Mouse (Mus musculus) spleen, adult 2 months (tissue): ENCODE data around the gene Speer4b. TPM values are rescaled to one million over a fixed set of nuclear protein-coding genes. Genes with fewer than 3 reads are reported as not detected.
"Not testable (repeated sequence)": the region's sequence is repeated elsewhere in the genome, so short reads cannot be mapped to it uniquely, and the experiment has no call there.

Experiments
- DNase-seq, 2 experiments: peaks; one replicate each; pipeline versions ENCODE4 v3.0.0 to v3.0.0-alpha.2; 2012 to 2021; ENCODE audit warnings: low spot score in 2 of 2, low read depth in 1 of 2
- H3K27ac ChIP-seq: fragments of 200-500 bp; 2 replicates; pipeline ENCODE4 v1.5.1; 2012; ENCODE audit warnings: low read length, inconsistent platforms; ENCODE audit not compliant: insufficient read depth
- H3K27me3 ChIP-seq: fragments of 200-500 bp; 2 replicates; pipeline ENCODE4 v1.6.1; 2012; ENCODE audit warnings: mild to moderate bottlenecking, moderate library complexity, low read length, inconsistent platforms; ENCODE audit not compliant: control insufficient read depth, insufficient read depth
- H3K36me3 ChIP-seq: fragments of 200-500 bp; 2 replicates; pipeline ENCODE4 v1.6.1; 2012; ENCODE audit warnings: mild to moderate bottlenecking, low read length, inconsistent platforms; ENCODE audit not compliant: control insufficient read depth, insufficient read depth
- H3K4me1 ChIP-seq: fragments of 200-500 bp; 2 replicates; pipeline ENCODE4 v1.6.1; 2011; ENCODE audit warnings: inconsistent platforms; ENCODE audit not compliant: control insufficient read depth, insufficient read depth, insufficient read length
- H3K4me3 ChIP-seq: fragments of 200-500 bp; 2 replicates; pipeline ENCODE4 v1.5.1; 2011; ENCODE audit warnings: mild to moderate bottlenecking, inconsistent platforms; ENCODE audit not compliant: insufficient read depth, insufficient read length; ENCODE audit errors: extremely low read depth
- CTCF ChIP-seq: fragments of 200-500 bp; IDR thresholded peaks from 2 replicates; pipeline ENCODE4 v1.5.1; 2011; ENCODE audit warnings: mild to moderate bottlenecking, inconsistent platforms; ENCODE audit not compliant: insufficient read depth, insufficient read length, insufficient replicate concordance; ENCODE audit errors: extremely low read depth
- POLR2A ChIP-seq: fragments of 200-500 bp; IDR thresholded peaks from 2 replicates; pipeline ENCODE4 v1.6.1; 2011; ENCODE audit warnings: low read depth, low read length, inconsistent platforms
- WGBS: fragments of 180-500 bp; shearing (Covaris S2); methylation state at CpG from one replicate; pipeline ENCODE4 v1.1.7; 2018; 5-methylcytosine and 5-hydroxymethylcytosine counted together
- polyA plus RNA-seq: library from polyadenylated mRNA; depleted of rRNA; stranded (reverse); fragments of >200 nt; gene quantifications from 2 replicates; pipeline ENCODE4 v1.2.3, GENCODE M21; 2012; rRNA removed

Speer4b gene
- polyA plus RNA-seq, result not detected in 2 replicates

GRCm38 (mm10) chr5:27501338-27501737 is at the start of gene Speer4b:
Speer4b (minus strand) TSS chr5:27501438.
- 58% methylated on average over 1 of the region's 1 CpGs for WGBS
- not testable (repeated sequence) for H3K27ac ChIP-seq, DNase-seq, H3K36me3 ChIP-seq, H3K27me3 ChIP-seq, H3K4me1 ChIP-seq, H3K4me3 ChIP-seq

GRCm38 (mm10) chr5:27549291-27549690 is 48.1 kb upstream of the Speer4b start:
- no peaks in the 10 kb centered on the region for H3K36me3 ChIP-seq
- H3K27me3 ChIP-seq, result no peaks in the 10 kb centered on the region
- no peak for DNase-seq
- WGBS, result 85% methylated on average over 4 of the region's 4 CpGs
- H3K4me3 ChIP-seq, result no peak overlapping the region
- no peak for TF ChIP-seq POLR2A
- no peak for TF ChIP-seq CTCF
- H3K4me1 ChIP-seq, result no peaks in the 10 kb centered on the region
- no peak overlapping the region for H3K27ac ChIP-seq

GRCm38 (mm10) chr5:27544816-27545270 is 43.6 kb upstream of the Speer4b start:
- Histone ChIP-seq H3K4me3 (no peak overlapping the region), H3K27ac (no peak overlapping the region), H3K4me1 (no peaks in the 10 kb centered on the region), H3K36me3 (no peaks in the 10 kb centered on the region), H3K27me3 (no peaks in the 10 kb centered on the region)
- DNase-seq, result no peak
- TF ChIP-seq CTCF, result no peak
- no peak for TF ChIP-seq POLR2A
- 19% methylated on average over 2 of the region's 2 CpGs for WGBS

- Histone ChIP-seq H3K27me3 (no peaks in the 10 kb centered on the region), H3K36me3 (no peaks in the 10 kb centered on the region), H3K4me1 (no peaks in the 10 kb centered on the region), H3K4me3 (no peak overlapping the region), H3K27ac (no peak overlapping the region)
- DNase-seq, result no peak
- no peak for TF ChIP-seq CTCF
- TF ChIP-seq POLR2A, result no peak
- 82% methylated on average over 1 of the region's 1 CpGs for WGBS
Measured at GRCm38 (mm10) chr5:27526906-27527305, 25.7 kb upstream of the Speer4b start.

- TF ChIP-seq CTCF (no peak), POLR2A (no peak)
- no peak for DNase-seq
- no peaks in the 10 kb centered on the region for H3K36me3 ChIP-seq
Measured at GRCm38 (mm10) chr5:27518716-27519115, 17.5 kb upstream of the Speer4b start.

GRCm38 (mm10) chr5:27490942-27491341 is 10.3 kb downstream of the Speer4b start:
- H3K27ac ChIP-seq, result no peak overlapping the region
- H3K36me3 ChIP-seq, result no peaks in the 10 kb centered on the region
- no peaks in the 10 kb centered on the region for H3K4me1 ChIP-seq
- DNase-seq, result no peak
- no peak overlapping the region for H3K4me3 ChIP-seq
- no peaks in the 10 kb centered on the region for H3K27me3 ChIP-seq
- TF ChIP-seq POLR2A, result no peak
- no peak for TF ChIP-seq CTCF
- WGBS, result 87% methylated on average over 4 of the region's 4 CpGs

More at GRCm38 (mm10) chr5:27518716-27519115, 17.5 kb upstream of the Speer4b start:
- no peak overlapping the region for H3K27ac ChIP-seq
- H3K4me3 ChIP-seq, result no peak overlapping the region
- no peaks in the 10 kb centered on the region for H3K27me3 ChIP-seq
- H3K4me1 ChIP-seq, result no peaks in the 10 kb centered on the region

- Histone ChIP-seq H3K4me3 (no peak overlapping the region), H3K27ac (no peak overlapping the region), H3K27me3 (no peaks in the 10 kb centered on the region), H3K4me1 (no peaks in the 10 kb centered on the region), H3K36me3 (no peaks in the 10 kb centered on the region)
- 74% methylated on average over 1 of the region's 1 CpGs for WGBS
- no peak for DNase-seq
- no peak for TF ChIP-seq CTCF
- no peak for TF ChIP-seq POLR2A
Measured at GRCm38 (mm10) chr5:27486138-27486537, 15.1 kb downstream of the Speer4b start.
